Mouse (Mus musculus): ENCODE measurements around the gene Gnpat. TPM values are rescaled to one million over a fixed set of nuclear protein-coding genes. Genes with fewer than 3 reads are reported as not detected.

The Gnpat gene
- polyA plus RNA-seq, 1 experiment from 2014 or later: 66.4 TPM

DNA sequence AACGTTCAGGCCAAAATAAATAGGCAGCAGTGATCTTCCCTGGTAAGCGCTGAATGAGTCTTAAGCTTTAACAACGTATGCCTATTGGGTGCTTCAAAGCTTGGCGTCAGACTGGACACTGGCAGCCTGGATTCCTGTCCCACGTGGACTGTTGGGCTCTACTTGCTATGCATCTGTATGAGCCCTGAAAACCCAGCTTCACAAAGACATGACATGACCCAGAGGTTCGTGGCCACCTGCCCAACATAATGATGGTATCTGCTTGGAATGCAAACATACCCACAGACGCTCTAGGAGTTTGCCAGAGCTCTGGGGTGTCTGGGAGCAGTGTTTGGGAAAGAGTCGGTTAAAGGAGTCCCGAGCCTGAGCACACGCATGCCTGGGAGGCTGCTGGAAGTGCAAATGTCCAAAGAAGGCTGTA is 63.5 kb downstream of the Gnpat start:
- H3K27ac ChIP-seq: peak overlapping the region; percentile 10; the same call in 1 of the 2 replicates
- peaks cover 93% of the 10 kb centered on the region for H3K79me2 ChIP-seq (ENCODE audit: inconsistent target)
- no peaks in the 10 kb centered on the region for H3K36me3 ChIP-seq (ENCODE audit: inconsistent target)
- H3K4me3 ChIP-seq (ENCODE audit: inconsistent target): no peak overlapping the region
- 69% methylated on average over 10 of the region's 10 CpGs for WGBS (ENCODE audit: missing documents)

DNA sequence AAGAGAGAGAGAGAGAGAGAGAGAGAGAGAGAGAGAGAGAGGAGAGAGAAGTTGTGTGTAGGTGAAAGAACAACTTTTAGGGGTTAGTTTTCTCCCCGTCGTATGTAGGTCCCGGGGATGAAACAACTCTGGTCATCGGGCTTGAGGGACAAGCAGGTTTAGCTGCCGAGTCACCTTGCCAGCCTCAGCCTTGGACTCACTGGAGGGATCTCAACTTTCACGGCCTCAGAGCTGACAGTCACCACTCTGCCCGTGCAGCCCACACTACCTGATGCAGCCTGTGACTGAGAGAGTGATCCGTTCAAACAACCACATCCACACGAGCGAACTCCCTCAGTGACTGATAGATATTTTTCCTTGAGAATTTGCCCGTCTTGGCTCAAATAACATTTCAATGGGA is 66.2 kb downstream of the Gnpat start:
- H3K4me3 ChIP-seq (ENCODE audit: inconsistent target): no peak overlapping the region
- 86% methylated on average over 11 of the region's 11 CpGs for WGBS (ENCODE audit: missing documents)
- H3K27ac ChIP-seq: no peak overlapping the region
- H3K36me3 ChIP-seq (ENCODE audit: inconsistent target): no peaks in the 10 kb centered on the region
- H3K79me2 ChIP-seq (ENCODE audit: inconsistent target): peaks cover 94% of the 10 kb centered on the region

DNA sequence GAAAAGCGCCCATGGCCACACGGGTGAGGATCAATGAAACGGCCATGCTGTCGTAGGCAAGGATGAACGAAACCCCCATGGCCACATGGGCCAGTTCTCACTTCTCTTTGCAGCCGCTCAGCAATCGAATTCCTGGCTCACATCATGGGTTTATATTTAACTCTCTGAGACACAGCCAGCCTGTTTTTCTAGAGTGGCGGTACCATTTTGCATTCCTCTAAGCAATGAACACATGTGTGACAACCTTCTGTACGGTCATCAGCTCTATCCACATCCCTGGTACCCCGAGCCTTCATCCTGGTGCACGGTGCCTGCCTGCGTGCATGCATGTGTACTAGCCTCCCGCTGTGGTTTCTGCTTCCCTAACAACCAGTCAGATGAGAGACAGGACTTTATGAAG is 67.3 kb downstream of the Gnpat start:
- Histone ChIP-seq H3K27ac (no peak overlapping the region), H3K79me2 (ENCODE audit: inconsistent target) (peaks cover 94% of the 10 kb centered on the region), H3K36me3 (ENCODE audit: inconsistent target) (no peaks in the 10 kb centered on the region), H3K4me3 (ENCODE audit: inconsistent target) (no peak overlapping the region)
- 65% methylated on average over 13 of the region's 13 CpGs for WGBS (ENCODE audit: missing documents)

DNA sequence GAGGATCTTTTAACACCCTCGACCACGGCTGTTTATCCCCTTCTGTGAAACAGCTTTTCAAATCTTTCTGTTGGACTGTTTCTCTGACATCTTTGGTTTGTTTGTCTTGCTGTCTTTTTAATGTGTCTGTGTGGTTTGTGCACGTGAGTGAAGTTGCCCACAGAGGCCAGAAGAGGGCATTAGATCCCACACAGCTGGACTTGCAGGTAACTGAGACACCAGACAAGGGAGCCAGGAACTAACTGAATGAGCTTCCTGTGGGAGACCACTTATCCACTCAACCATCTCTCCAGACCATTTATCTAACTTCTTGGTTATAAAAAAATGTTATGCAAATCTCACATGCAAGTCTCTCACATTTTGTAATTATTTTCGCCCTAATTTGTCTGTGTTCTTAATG is 67.8 kb downstream of the Gnpat start:
- WGBS (ENCODE audit: missing documents): 97% methylated on average over 3 of the region's 4 CpGs
- Histone ChIP-seq H3K4me3 (ENCODE audit: inconsistent target) (no peak overlapping the region), H3K79me2 (ENCODE audit: inconsistent target) (peaks cover 94% of the 10 kb centered on the region), H3K27ac (no peak overlapping the region), H3K36me3 (ENCODE audit: inconsistent target) (no peaks in the 10 kb centered on the region)

DNA sequence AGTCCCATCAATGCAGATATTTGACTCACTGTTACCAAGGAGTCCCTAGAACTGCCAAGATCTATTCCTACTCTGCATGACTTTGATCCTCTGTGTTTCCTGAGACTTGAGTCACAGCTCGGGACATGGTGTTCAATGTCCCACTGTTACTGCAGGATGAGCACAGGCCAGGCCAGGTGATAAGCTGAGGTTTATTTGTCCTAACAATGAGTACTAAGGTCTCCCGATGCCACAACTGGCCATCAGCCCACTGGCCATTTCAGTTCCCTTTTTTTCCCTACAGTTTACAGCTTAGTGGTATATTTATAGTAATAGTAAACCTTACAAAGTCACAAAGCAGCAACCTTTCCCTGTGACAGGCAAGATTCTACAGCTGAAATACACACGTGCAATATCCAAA is 69.6 kb downstream of the Gnpat start:
- no peak overlapping the region for H3K27ac ChIP-seq
- H3K4me3 ChIP-seq (ENCODE audit: inconsistent target): no peak overlapping the region
- peaks cover 100% of the 10 kb centered on the region for H3K79me2 ChIP-seq (ENCODE audit: inconsistent target)
- H3K36me3 ChIP-seq (ENCODE audit: inconsistent target): no peaks in the 10 kb centered on the region
- WGBS (ENCODE audit: missing documents): 26% methylated on average over 3 of the region's 3 CpGs

DNA sequence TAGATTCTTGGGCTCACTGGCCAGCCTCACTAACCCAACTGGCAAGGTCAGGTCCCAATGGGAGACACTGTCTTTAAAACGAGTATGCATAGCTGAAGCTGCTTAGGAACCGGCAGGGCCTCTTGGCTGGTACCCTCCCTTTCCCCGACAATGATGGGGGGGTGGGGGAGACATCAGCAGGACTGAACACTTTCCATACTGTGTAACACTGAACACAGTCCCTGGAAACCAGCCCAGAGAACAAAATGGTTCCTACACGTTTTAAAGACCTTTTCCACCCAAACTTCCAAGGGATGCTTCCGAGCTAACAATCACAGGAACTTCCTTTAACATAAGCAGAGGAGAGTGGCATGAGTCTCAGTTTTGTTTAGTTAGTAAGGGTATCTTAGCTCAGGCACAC is 72.3 kb downstream of the Gnpat start:
- 97% methylated on average over 5 of the region's 5 CpGs for WGBS (ENCODE audit: missing documents)
- Histone ChIP-seq H3K79me2 (ENCODE audit: inconsistent target) (peaks cover 99% of the 10 kb centered on the region), H3K4me3 (ENCODE audit: inconsistent target) (no peak overlapping the region), H3K27ac (no peak overlapping the region), H3K36me3 (ENCODE audit: inconsistent target) (no peaks in the 10 kb centered on the region)

DNA sequence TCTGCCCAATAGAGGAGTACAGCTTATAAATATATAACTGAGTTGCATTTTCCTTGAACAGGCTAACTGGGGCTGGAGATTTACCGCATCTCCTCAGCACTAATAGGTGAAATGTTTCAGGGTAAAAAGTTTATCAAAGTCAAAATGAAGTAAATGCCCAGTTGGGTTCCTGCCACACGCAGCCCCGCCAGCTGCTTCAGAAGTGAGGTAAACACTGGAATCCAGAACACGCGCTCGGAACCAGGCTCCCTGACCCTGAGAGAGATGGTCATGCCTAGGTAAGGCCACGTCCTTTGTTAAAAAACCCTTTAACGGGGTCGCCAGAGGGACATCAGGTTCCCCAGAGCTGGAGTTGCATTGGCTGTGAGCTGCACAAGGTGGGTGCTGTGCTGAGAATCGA is 73.9 kb downstream of the Gnpat start:
- WGBS (ENCODE audit: missing documents): 96% methylated on average over 10 of the region's 10 CpGs
- H3K27ac ChIP-seq: no peak overlapping the region
- peaks cover 99% of the 10 kb centered on the region for H3K79me2 ChIP-seq (ENCODE audit: inconsistent target)
- no peaks in the 10 kb centered on the region for H3K36me3 ChIP-seq (ENCODE audit: inconsistent target)
- H3K4me3 ChIP-seq (ENCODE audit: inconsistent target): no peak overlapping the region

DNA sequence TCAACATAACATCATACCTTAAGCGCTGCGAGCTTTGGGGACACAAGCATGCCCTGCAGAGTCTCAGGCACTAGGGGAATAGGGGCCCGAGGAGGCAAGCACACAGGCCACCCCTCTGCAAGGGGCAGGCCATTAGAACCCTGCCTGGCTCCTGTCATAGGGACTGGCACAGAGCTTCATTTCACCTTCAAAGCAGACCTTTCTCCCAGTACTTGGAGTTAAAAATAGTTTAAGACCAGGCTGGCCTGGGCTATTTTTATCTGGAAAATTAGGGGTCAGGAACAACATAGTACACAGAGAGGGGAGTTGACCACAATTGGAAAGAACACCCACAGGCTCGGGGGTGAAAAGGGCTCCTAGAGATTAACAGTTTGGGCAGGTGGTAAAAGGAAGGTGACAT is 74.5 kb downstream of the Gnpat start:
- no peak overlapping the region for H3K4me3 ChIP-seq (ENCODE audit: inconsistent target)
- no peak overlapping the region for H3K27ac ChIP-seq
- no peaks in the 10 kb centered on the region for H3K36me3 ChIP-seq (ENCODE audit: inconsistent target)
- WGBS (ENCODE audit: missing documents): 98% methylated on average over 4 of the region's 4 CpGs
- H3K79me2 ChIP-seq (ENCODE audit: inconsistent target): peaks cover 99% of the 10 kb centered on the region

Other genes with a start within 250 kb of the Gnpat start
- 5.6 to 10.8 TPM (median 5.9 TPM) in 3 replicates for gene 2310022B05Rik, start 199.7 kb upstream of the Gnpat start, polyA plus RNA-seq (2018)
- 27.1 to 40.1 TPM (median 37.6 TPM) in 3 replicates for gene Ttc13, start 141.1 kb upstream of the Gnpat start, polyA plus RNA-seq (2018)
- gene Arv1, start 140.9 kb upstream of the Gnpat start, polyA plus RNA-seq (2018): 3.6 to 7.6 TPM (median 4.2 TPM) in 3 replicates
- gene Fam89a, start 111.2 kb upstream of the Gnpat start, polyA plus RNA-seq (2018): not detected in 3 replicates
- gene Trim67, start 69.9 kb upstream of the Gnpat start, polyA plus RNA-seq (2018): not detected in 3 replicates
- 11.3 to 24.7 TPM (median 17.6 TPM) in 3 replicates for gene 2810004N23Rik, start 87 bp downstream of the Gnpat start, polyA plus RNA-seq (2018)
- gene Exoc8, start 34.7 kb downstream of the Gnpat start, polyA plus RNA-seq (2018): 8.3 to 14.5 TPM (median 12.6 TPM) in 3 replicates
- 11.4 to 15.2 TPM (median 12.6 TPM) in 3 replicates for gene Sprtn, start 34.9 kb downstream of the Gnpat start, polyA plus RNA-seq (2018)
- 16.9 to 25.1 TPM (median 21.7 TPM) in 3 replicates for gene Egln1, start 86.3 kb downstream of the Gnpat start, polyA plus RNA-seq (2018)
- gene Tsnax, start 150.0 kb downstream of the Gnpat start, polyA plus RNA-seq (2018): 32.8 to 60.5 TPM (median 37.0 TPM) in 3 replicates
- 0.56 to 2.0 TPM (median 2.0 TPM) in 3 replicates for gene Disc1, start 191.2 kb downstream of the Gnpat start, polyA plus RNA-seq (2018)

All from macrophage (primary cell).